Comparison of ENCODE assay signal across 13 mouse cellular contexts in genomic region chr7:96420926-96421605, GRCm38 (mm10).
DNase-seq lines count a peak whose midpoint lies in the region; ATAC-seq lines count a peak whose summit lies in the region.
"Had no signal": no experiment of that assay in that cellular context is flagged by ENCODE, and none has a peak within 500 bp of the region (broad histone marks: within the 10 kb centered on the region; RNA-seq: fewer than 3 reads in every experiment).

No protein-coding gene starts in this region.

- no peaks in the 10 kb centered on the region for H3K36me3 ChIP-seq in kidney, embryonic 14.5 days (ENCODE audit: control insufficient read depth, insufficient read depth, low read length)
- H3K36me3 ChIP-seq in heart, embryonic 10.5 days, result no peaks in the 10 kb centered on the region
- no peaks in the 10 kb centered on the region for H3K36me3 ChIP-seq in midbrain, embryonic 11.5 days (ENCODE audit: control insufficient read depth, insufficient read depth, low read length)
- H3K36me3 ChIP-seq: embryonic facial prominence, embryonic 15.5 days; neural tube, embryonic 13.5 days had no signal

- peak; percentile 23 for DNase-seq in kidney, adult 11 months
- DNase-seq in heart, embryonic 10.5 days (ENCODE audit: low spot score), result peak; percentile 82
- DNase-seq in heart, postnatal 4 days, result peak; percentile 58
- peak; percentile 24 for DNase-seq in lung, postnatal 10 days
- DNase-seq in thymus, postnatal 36 days, result no peak
- DNase-seq in urinary bladder, postnatal 10 days (ENCODE audit: low spot score), result no peak
- no peak for DNase-seq in midbrain, embryonic 11.5 days (ENCODE audit: low spot score, missing footprints)
- DNase-seq: cerebellum, adult 18-20 months; thymus, adult 18-20 months had no signal

- no peaks in the 10 kb centered on the region for H3K27me3 ChIP-seq in kidney, embryonic 14.5 days (ENCODE audit: control insufficient read depth, insufficient read depth, low read length)
- peaks cover 74% of the 10 kb centered on the region for H3K27me3 ChIP-seq in heart, embryonic 10.5 days (ENCODE audit: insufficient read depth, poor library complexity, severe bottlenecking)
- no peaks in the 10 kb centered on the region for H3K27me3 ChIP-seq in midbrain, embryonic 11.5 days (ENCODE audit: control insufficient read depth, insufficient read depth, low read length)
- H3K27me3 ChIP-seq: embryonic facial prominence, embryonic 15.5 days; neural tube, embryonic 13.5 days had no signal

- peaks cover 12% of the 10 kb centered on the region for H3K4me1 ChIP-seq in kidney, embryonic 14.5 days (ENCODE audit: control insufficient read depth, insufficient read depth, low read length)
- H3K4me1 ChIP-seq in heart, embryonic 10.5 days, result peaks cover 7% of the 10 kb centered on the region
- H3K4me1 ChIP-seq in midbrain, embryonic 11.5 days (ENCODE audit: control insufficient read depth, insufficient read depth, low read length), result no peaks in the 10 kb centered on the region

- no peak overlapping the region for H3K9ac ChIP-seq in kidney, embryonic 14.5 days (ENCODE audit: low read depth, low read length)
- H3K9ac ChIP-seq in midbrain, embryonic 11.5 days (ENCODE audit: low read length), result no peak overlapping the region
- H3K9ac ChIP-seq: embryonic facial prominence, embryonic 15.5 days; neural tube, embryonic 13.5 days had no signal

- ATAC-seq in kidney, embryonic 14.5 days (ENCODE audit: low FRiP score, low TSS enrichment), result no peak
- no peak for ATAC-seq in midbrain, embryonic 11.5 days (ENCODE audit: low FRiP score)
- ATAC-seq: inflammation-experienced regulatory T-cells, adult 6 months had no signal

- H3K27ac ChIP-seq in kidney, embryonic 14.5 days (ENCODE audit: low read depth, low read length), result no peak overlapping the region
- H3K27ac ChIP-seq in heart, embryonic 10.5 days, result peak overlapping the region; percentile 36; the same call in 1 of the 2 replicates
- no peak overlapping the region for H3K27ac ChIP-seq in midbrain, embryonic 11.5 days (ENCODE audit: low read depth, low read length)
- H3K27ac ChIP-seq: embryonic facial prominence, embryonic 15.5 days; neural tube, embryonic 13.5 days had no signal

- H3K4me2 ChIP-seq in kidney, embryonic 14.5 days (replicated peaks; ENCODE audit: low read depth, low read length), result no peak overlapping the region
- H3K4me2 ChIP-seq in midbrain, embryonic 11.5 days, result no peak overlapping the region
- H3K4me2 ChIP-seq: embryonic facial prominence, embryonic 15.5 days; neural tube, embryonic 13.5 days had no signal

- no peak overlapping the region for H3K4me3 ChIP-seq in kidney, embryonic 14.5 days (ENCODE audit: low read length)
- H3K4me3 ChIP-seq in heart, embryonic 10.5 days, result no peak overlapping the region
- H3K4me3 ChIP-seq in midbrain, embryonic 11.5 days (ENCODE audit: low read depth, low read length), result no peak overlapping the region
- H3K4me3 ChIP-seq: embryonic facial prominence, embryonic 15.5 days; neural tube, embryonic 13.5 days had no signal

- no peaks in the 10 kb centered on the region for H3K9me3 ChIP-seq in kidney, embryonic 14.5 days (ENCODE audit: control insufficient read depth, low read length)
- no peaks in the 10 kb centered on the region for H3K9me3 ChIP-seq in heart, embryonic 10.5 days
- H3K9me3 ChIP-seq in midbrain, embryonic 11.5 days (ENCODE audit: control insufficient read depth, low read length), result no peaks in the 10 kb centered on the region
- H3K9me3 ChIP-seq: embryonic facial prominence, embryonic 15.5 days; neural tube, embryonic 13.5 days had no signal

- 69% methylated on average over 9 of the region's 9 CpGs for WGBS in kidney, embryonic 14.5 days
- 30% methylated on average over 9 of the region's 9 CpGs for WGBS in heart, embryonic 10.5 days
- 82% methylated on average over 9 of the region's 9 CpGs for WGBS in midbrain, embryonic 11.5 days

Comparison
In these comparisons a context has a peak if more than half of its experiments do, and no peak if none do; other contexts are left out.
1. DNase-seq: peak in kidney, adult 11 months (single experiment), heart, embryonic 10.5 days (single experiment), heart, postnatal 4 days (single experiment) and lung, postnatal 10 days (single experiment); none in thymus, postnatal 36 days (0 of 2), urinary bladder, postnatal 10 days (single experiment) and midbrain, embryonic 11.5 days (single experiment).